Mouse (Mus musculus) thymus, adult 2 months (tissue): ENCODE data around the gene Elfn1.

Source experiments
- CTCF ChIP-seq: fragments of 200-500 bp; IDR thresholded peaks from 2 replicates; pipeline ENCODE4 v1.5.1; 2012; ENCODE audit warnings: mild to moderate bottlenecking, control low read depth, low read length, moderate library complexity, borderline replicate concordance; ENCODE audit not compliant: control insufficient read depth, poor library complexity, insufficient read depth; ENCODE audit errors: extremely low read depth
- POLR2A ChIP-seq: fragments of 200-500 bp; IDR thresholded peaks from 2 replicates; pipeline ENCODE4 v1.6.1; 2012; ENCODE audit warnings: mild to moderate bottlenecking, low read length, control low read depth, moderate library complexity; ENCODE audit not compliant: control insufficient read depth, poor library complexity, insufficient read depth; ENCODE audit errors: extremely low read depth

DNA sequence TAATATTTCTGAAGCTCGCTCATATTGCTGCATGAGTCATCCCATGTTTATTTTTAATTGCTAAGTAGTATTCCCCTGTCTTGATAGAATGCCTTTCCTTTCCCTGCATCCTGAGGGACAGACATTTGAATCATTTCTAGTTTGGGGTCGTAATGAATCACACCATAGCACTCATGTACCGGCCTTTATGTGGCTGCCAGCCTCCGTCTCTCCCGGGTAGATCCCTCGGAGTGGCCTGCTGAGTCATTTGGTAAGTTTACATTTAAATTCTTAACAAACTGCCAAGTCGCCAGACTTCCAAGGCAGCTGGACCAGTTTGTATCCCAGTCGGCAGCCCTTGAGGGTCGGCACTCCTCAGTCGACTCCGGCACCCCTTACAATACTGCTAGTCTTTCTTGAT lies 13.9 kb downstream of the Elfn1 start:
- TF ChIP-seq CTCF: no peak
- no peak for TF ChIP-seq POLR2A
